Mouse (Mus musculus) lung, postnatal 25 days (tissue): ENCODE data around the gene Opa1.

Source experiments
- DNase-seq: peaks from one replicate; pipeline ENCODE4 v3.0.0; 2022; ENCODE audit warnings: low spot score

Opa1 gene

DNA sequence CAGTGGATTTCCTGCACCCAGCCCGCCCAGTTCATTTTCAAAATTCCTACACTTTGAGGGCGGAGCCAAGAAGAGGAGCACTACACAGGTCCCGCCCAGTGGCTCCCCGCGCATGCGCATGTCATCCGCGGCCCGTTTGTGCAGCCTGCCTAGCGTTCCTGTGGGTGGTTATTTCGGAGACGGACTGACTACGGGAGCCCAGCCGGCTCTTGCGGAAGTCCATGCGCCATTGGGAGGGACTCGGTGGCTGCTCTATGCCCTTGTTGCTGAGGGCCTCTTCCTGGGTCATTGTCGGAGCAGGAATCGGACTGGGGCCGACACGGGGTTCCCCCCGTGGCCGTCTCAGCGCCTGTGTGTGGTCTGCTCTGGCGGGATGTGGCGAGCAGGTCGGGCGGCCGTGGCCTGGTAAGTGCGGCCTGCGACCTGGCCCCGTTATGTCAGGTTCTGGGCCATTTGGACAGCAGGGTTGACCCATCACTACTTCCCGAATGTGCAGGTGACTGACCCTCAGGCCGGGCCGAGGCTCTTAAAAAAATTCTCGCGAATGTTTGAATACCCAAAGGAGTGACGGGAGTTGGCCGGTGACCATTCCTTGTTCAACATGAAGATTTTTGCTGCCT is at the start of gene Opa1:
Gene Opa1, plus strand, starts transcription at position 168 of the 620 bp plus-strand sequence.
- DNase-seq = peak; percentile 95

- no peak for DNase-seq
Observed at GRCm38 (mm10) chr16:29533641-29534040, 45.5 kb upstream of the Opa1 start.

GRCm38 (mm10) chr16:29535866-29536265 is 43.3 kb upstream of the Opa1 start:
- DNase-seq = no peak

GRCm38 (mm10) chr16:29536411-29537204 is 42.5 kb upstream of the Opa1 start:
- no peak for DNase-seq

DNA sequence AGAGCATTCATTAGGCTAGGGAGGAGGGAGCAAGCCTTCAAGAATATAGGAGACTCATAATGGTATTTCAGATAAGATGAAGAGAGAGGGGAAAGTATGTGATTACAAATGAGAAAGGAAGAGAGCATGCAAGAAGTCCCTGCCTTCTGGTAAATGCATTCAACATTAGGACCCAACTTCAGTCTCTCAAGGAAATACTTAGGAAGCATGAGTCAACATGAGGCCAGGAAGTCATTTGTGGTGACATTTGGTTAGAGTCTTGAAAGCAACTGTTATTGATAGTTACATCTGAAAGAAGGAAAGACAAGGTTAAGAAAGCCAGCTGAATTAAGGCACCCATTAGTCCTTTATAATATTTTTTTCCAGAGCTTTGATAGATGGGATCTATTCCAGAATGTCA is 39.2 kb upstream of the Opa1 start:
- no peak for DNase-seq

GRCm38 (mm10) chr16:29541261-29541683 is 37.9 kb upstream of the Opa1 start:
- no peak for DNase-seq

- DNase-seq = no peak
Observed at GRCm38 (mm10) chr16:29544829-29545228, 34.3 kb upstream of the Opa1 start, which contains the start of gene Atp13a4. Atp13a4 (minus strand) TSS chr16:29544864.

DNA sequence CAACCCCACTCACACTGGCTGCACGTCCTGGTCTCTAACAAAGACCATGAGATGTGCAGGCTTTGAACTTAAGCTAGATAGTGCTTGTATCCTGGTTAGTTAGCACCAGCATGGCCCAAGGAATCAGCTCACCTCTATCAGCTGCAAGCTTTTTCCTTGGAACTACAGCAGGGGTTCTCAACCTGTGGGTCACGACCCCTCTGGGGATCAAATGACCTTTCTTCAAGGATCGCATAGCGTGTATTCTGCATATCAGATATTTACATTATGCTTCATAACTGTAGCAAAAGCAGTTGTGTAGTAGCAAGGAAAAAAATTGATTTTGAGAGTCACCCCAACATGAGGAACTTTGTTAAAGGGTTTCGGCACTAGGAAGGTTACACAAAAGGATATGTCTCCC is 19.5 kb upstream of the Opa1 start:
- DNase-seq = no peak

DNA sequence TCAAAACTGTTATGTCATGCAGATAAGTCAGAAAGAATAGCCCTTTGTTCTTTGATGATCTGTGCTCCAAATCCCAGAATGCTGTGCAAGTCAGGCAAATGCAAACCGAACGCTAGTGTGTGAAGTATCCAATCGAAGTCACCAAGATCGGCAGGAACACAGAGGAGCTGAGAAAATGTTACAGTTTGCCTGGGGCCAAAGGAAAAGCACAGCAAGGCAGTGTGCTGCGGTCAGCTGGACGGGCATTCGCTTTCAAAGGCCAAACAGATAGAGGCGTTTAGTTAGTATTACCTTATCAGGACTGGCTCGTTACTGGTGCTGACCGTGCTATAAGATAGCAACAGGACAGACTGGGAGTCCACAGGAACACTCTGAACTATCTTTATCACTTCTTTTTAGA is 18.7 kb upstream of the Opa1 start:
- DNase-seq = no peak

DNA sequence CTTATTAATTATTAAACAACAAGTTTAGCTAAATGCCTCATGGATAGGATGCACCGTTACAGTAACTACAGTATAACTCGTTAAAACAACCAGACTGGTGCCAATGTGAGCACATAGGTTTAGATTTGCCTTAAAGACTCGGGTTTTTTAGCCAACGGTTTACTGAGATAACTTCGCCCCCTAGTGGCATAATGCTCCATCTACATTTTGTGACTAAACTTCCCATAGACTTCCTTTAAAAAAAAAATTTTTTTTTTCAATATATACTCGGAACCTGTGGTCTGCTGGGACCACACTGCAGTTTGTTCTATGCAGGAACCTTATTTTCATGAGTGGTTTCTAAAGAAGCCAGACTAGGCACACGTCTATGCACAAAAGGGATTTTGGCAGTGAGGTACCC is 18.3 kb upstream of the Opa1 start:
- peak; percentile 49 for DNase-seq

- DNase-seq = no peak
Observed at GRCm38 (mm10) chr16:29574013-29574412, 5.1 kb upstream of the Opa1 start.

- no peak for DNase-seq
Observed at GRCm38 (mm10) chr16:29575620-29576019, 3.5 kb upstream of the Opa1 start.

DNA sequence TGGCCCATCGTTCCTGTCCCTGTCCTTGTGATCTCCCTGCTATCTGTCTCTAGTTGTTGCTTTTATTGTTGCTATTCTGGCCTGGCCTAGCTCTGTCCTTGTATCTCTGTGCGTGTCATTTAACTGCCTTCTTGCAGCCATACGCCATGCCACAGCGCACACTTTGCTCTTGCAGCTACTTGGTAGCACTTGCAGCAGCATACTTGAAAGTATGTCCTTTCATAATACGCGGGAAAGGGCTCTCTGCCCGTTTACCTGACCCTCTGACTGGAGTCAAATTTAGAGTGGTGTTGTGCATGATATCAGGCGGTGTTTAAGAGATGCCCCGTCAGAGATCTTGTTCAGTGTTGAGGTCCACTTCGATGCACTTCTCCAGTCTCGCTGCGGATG is 648 bp downstream of the Opa1 start:
- no peak for DNase-seq

- no peak for DNase-seq
Observed at GRCm38 (mm10) chr16:29592171-29592570, 13.0 kb downstream of the Opa1 start.

- no peak for DNase-seq
Observed at GRCm38 (mm10) chr16:29597122-29597521, 18.0 kb downstream of the Opa1 start.

DNA sequence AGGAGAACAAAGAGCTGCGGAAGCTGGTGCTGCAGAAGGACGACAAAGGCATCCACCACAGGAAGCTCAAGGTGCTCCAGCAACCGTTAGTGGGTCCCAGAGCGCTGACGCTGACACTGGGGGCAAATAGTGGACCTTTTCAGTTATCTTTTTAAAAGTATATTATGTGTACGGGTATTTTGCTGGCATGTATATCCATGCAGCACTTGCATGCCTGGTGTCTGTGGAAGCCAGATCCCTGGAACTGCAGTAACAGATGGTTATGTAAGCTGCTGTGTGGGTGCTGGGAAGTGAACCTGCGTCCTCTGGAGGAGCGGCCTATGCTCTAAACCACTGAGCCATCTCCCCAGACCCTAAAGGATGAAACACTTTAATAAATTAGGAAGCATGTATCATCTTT is 26.4 kb downstream of the Opa1 start:
- DNase-seq = no peak

DNA sequence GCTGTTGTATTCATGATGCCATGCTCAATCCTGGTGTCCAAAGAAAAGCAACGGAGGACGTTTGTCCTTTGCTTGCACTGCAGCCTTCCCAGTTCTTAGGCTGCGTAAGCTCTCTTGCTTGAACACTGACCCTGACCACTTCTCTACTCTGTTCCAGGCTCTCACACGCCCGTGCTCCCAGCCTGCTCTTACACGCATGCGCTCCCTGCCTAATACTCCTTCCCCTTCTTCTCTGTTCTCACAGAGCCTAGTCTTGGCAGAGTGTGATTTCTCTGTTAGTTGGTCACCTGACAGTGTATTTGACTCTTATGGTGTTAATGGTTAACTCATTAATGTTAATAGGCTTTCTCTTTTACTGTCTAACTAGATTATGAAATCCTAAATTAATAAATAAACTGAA is 28.0 kb downstream of the Opa1 start:
- peak; percentile 41 for DNase-seq

- DNase-seq = no peak
Observed at GRCm38 (mm10) chr16:29614762-29615161, 35.6 kb downstream of the Opa1 start.

- peak; percentile 24 for DNase-seq
Observed at GRCm38 (mm10) chr16:29629053-29629452, 49.9 kb downstream of the Opa1 start.

DNA sequence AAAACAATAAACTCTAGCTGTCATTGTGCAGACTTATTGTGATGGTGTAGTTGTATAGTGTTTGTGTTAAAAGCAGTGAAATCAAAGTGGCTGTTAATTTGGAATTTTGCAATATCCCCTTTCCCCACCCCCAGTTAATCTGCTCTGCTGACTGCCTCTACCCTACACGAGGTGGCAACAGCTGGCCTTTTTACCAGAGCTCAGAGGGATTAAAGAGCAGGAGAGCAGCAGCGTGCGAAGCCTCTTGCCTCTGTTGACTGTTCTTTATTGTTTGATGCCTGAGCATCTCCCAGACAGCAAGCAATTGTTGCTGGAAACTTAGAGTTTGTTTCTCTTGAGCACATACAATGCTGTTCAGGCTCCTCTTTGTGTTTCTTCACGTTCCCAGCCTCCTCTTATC is 56.6 kb downstream of the Opa1 start:
- DNase-seq = no peak

GRCm38 (mm10) chr16:29642376-29642775 is 63.2 kb downstream of the Opa1 start:
- no peak for DNase-seq

DNA sequence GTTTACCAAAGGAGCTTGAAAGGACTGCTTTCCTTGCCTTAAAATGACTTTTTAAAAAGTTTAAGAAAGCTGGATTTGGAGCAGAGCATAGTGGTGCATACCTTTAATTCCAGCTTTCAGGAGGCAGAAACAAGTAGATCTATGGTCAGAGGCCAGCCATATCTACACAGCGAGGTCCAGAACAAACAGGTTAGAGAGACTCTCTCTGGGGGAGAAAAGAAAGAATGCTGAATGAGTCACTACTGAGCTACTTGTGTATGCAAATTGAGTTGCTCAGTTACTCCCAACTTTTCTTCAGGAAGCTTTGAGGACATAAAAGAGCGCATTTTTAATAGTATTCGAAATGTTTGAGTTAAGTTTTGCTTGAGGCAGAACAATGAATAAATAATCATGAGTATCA is 65.7 kb downstream of the Opa1 start:
- DNase-seq = peak; percentile 2

DNA sequence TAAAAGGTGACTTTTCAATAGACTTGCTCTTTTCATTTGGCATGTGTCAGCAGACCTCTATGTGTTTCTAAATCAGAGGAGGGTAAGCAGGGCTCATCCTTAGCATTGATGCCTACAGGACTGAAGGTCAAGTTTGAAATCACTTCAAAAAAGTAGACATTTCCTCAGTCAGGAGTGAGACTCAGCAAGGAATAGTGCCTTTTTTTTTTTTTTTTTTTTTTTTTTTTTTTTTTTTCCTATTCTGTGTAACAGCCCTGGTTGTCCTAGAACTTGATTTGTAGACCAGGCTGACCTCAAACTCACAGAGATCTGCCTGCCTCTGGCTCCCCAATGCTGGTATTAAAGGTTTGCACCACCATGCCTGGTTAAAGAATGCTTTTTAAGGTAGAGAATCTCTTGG is 67.1 kb downstream of the Opa1 start:
- no peak for DNase-seq
